Comparison of ENCODE assay signal across 14 mouse cellular contexts in the genomic region with DNA sequence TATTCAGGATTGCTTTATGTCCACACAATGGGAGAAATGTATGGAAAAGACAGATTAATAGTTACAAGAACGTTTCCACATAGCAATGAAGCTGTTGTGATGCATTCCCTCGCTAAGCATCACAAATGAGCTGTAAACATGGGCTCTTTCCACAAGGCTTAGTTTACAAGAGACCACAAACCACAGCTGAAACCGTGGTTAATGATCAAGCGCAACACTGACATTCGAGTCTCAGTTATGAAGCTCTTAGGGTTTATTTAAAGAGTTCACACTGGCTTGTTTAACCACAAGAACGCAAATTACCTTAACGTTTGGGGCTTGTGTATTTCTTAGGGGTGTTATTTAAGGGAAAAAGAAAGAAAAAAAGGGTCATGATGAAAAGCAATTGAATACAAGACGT.
"Had no signal": no experiment of that assay in that cellular context is flagged by ENCODE, and none has a peak within 500 bp of the region (broad histone marks: within the 10 kb centered on the region; RNA-seq: fewer than 3 reads in every experiment).

No protein-coding gene starts in this region.

- H3K4me3 ChIP-seq: liver, embryonic 13.5 days; lung, embryonic 15.5 days; midbrain, embryonic 12.5 days; neural tube, embryonic 13.5 days; stomach, embryonic 15.5 days had no signal

- H3K4me1 ChIP-seq: liver, embryonic 13.5 days; lung, embryonic 15.5 days; midbrain, embryonic 12.5 days; neural tube, embryonic 13.5 days; stomach, embryonic 15.5 days had no signal

- H3K27ac ChIP-seq: liver, embryonic 13.5 days; lung, embryonic 15.5 days; midbrain, embryonic 12.5 days; neural tube, embryonic 13.5 days; stomach, embryonic 15.5 days had no signal

- H3K4me2 ChIP-seq: liver, embryonic 13.5 days; lung, embryonic 15.5 days; midbrain, embryonic 12.5 days; neural tube, embryonic 13.5 days; stomach, embryonic 15.5 days had no signal

- DNase-seq: left cerebral cortex, postnatal 4 days; liver; liver, embryonic 13.5 days; liver, postnatal 0 days; right cerebral cortex, postnatal 14 days; thymus, adult 2 months; thymus, postnatal 25 days had no signal

- H3K9me3 ChIP-seq: liver, embryonic 13.5 days; lung, embryonic 15.5 days; midbrain, embryonic 12.5 days; neural tube, embryonic 13.5 days; stomach, embryonic 15.5 days had no signal

- H3K9ac ChIP-seq: liver, embryonic 13.5 days; liver, postnatal 0 days; lung, embryonic 15.5 days; midbrain, embryonic 12.5 days; neural tube, embryonic 13.5 days; stomach, embryonic 15.5 days had no signal

- H3K36me3 ChIP-seq: liver, embryonic 13.5 days; lung, embryonic 15.5 days; midbrain, embryonic 12.5 days; neural tube, embryonic 13.5 days; stomach, embryonic 15.5 days had no signal

- ATAC-seq: inflammation-experienced regulatory T-cells, adult 6 months; intestine, postnatal 0 days; liver, postnatal 0 days; midbrain, embryonic 16.5 days had no signal

- H3K27me3 ChIP-seq: liver, embryonic 13.5 days; lung, embryonic 15.5 days; midbrain, embryonic 12.5 days; neural tube, embryonic 13.5 days; stomach, embryonic 15.5 days had no signal
